Mouse (Mus musculus) regulatory T cell (primary cell): ENCODE results near the gene Slc16a8.
"Not testable (repeated sequence)": the region's sequence is repeated elsewhere in the genome, so short reads cannot be mapped to it uniquely, and the experiment has no call there.

ENCODE experiments used
- in situ Hi-C: fragments of 300-600 bp; cut with MboI, MseI; formaldehyde crosslinking; loops from one replicate; pipeline ENCODE4 v1.15.1; 2025; ENCODE audit warnings: high pct_unique_total_duplicates

Gene Slc16a8

DNA sequence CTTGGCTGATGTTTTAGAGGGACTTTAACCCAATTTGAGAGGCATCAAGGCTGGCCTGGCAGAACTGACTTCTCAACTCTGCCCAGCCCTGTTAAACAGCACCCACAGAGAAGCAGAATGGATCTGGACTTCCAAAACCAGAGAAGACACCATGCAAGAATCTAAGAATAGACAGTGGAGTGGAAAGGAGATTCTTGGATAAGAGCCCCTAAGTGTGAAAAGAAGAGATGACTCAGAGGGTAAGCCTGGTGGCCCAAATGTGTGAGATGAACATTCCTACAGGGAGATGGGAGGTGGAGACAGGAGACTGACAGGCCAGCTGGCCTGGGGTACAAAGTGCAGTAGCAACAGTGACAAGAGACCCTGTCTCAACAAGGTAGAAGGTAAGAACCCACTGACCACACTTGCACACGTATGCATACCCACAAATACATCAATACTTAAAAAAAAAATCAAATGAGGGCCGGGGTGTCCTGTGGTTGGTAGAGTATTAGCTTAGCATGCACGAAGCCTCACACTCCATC is 8.3 kb upstream of the Slc16a8 start:
- in situ Hi-C loops, result no loop called here

DNA sequence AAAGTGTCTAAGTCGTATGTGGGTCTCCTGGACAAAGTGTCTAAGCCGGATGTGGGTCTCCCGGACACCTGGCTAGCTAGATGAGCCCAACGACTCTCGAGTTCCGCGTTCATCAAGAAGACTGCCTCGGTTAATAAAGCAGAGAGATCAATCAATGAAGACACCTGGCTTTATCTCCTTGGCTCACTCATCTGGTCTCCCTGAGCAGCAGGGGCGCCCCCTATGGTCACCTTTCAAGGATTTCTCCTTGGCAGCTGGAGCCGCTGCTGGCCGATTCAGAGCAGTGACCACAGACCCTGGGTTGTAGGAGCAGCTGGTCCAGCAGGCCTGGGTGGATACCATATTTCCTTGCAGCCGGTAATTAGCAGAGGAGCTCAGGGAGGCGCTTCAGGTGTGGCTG is 7.8 kb upstream of the Slc16a8 start:
- in situ Hi-C loops, result no loop called here

DNA sequence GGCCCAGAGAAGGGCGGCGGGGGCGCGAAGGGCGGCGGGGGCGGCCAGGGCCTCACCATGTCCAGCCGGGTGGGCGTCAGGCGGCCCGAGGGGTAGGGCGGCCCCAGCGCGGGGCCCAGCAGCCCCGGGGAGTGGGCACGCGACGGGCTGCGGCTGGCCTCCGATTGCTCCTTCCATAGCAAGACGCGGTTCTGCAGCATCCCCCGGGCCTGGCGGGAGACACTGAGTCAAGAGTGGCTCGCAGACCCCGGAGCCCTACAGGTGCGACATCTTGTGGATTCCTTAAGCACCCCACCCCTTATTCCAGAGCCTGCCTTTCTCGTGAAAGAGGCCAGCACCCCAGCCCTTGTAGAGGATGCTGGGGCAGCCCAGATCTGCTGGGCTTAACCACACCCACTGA is 7.2 kb upstream of the Slc16a8 start:
- in situ Hi-C loops, result no loop called here

DNA sequence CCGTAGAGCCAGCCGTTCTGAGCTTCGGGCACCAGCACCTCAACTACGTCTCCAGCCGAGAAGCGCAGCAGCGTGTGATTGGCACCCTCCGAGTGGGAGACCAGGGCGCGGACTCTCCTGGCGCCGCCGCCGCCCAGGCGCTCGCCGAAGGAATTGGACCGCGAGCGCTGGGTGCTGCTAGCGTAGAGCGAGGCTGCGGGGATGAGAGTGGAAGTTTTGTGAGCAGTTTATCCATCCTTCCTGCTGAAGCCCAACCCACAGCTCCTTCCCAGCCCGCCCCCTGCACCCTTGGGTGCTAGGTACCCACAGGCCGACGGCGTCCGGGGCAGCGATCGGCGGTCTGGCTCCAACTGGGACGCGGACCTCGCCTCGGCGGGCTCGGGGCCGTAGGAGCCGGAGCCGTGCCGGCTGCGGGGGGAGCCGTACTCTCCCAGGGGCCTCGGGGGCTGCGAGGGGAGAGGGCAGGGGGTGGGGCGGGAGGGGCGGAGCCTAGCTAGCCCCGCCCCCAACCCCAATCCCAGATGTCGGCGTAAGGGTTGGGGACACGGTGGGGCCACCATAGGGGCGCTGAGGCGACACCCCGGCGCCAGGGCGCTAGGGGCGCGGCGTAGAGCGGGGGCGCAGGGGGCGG is 6.6 kb upstream of the Slc16a8 start:
- in situ Hi-C loops, result no loop called here

DNA sequence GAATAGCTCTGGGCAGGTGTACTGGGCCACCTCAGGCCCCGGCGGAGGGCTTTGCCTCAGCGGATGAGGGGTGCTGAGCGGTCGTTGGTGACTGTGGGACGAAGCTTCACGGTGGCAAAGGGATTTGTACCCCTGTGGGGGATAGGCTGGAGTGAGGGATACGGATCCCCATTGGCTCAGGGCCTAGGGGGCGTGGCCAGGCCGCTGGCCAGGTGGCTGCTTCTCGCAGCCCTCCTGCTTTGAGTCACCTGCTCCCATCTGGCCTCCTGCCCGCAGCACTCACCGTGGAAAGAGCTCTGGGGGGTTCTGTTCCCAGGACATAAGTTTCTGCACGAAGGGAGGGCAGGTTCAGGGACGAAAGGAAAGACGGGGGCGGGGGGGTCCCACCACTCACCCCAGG is 4.0 kb upstream of the Slc16a8 start:
- in situ Hi-C loops, result no loop called here

DNA sequence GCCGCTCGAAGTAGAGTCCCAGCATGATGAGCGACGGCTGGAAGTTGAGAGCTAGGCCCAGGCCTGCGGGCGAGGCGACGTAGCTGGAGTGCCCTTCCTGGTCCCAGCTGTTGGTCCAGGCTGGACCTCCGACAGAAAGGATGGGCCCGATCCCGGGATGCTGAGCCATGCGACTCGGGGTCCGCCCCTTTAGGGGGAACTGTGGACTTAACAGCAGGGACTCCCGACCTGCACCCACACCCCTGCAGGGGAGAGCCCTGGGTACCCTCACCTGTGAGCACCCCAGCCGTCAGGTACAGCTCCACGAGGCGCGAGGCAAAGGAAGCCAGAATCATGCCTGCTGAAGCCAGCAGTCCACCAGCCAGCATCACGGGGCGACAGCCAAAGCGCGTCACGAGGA is 2.0 kb downstream of the Slc16a8 start:
- in situ Hi-C loops, result no loop called here

DNA sequence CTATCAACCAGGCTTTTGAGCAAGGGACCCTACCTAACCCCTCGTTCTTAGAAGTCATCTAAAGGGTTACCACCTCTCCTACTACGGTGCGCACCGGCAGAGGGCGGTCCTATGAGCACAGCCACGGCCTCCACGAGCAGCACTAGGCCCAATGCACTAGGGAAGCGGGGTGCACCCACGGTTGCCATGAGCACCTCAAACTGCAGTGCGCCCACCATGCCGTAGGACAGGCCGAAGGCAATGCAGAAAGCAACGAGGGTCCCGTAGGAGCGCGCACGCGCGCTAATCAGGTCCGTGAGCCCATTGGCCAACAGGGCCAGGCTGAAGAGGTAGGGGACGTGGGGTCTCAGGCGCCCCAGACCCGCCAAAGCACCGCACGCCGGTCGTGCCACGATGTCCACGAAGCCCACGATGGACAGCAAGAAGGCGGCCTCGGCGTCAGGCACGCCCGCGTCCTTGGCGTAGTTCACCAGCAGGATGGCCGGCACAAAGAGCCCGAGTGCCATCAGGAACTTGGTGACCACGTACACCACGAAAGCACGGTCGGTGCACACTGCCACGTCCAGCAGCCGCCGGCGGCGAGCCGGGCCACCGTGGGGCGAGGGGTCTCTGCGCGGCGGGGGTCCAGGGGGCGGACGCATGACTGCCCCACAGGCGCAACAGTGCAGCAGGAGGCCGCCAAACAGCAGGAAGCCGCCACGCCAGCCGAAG is 2.6 kb downstream of the Slc16a8 start:
- in situ Hi-C loops, result no loop called here

DNA sequence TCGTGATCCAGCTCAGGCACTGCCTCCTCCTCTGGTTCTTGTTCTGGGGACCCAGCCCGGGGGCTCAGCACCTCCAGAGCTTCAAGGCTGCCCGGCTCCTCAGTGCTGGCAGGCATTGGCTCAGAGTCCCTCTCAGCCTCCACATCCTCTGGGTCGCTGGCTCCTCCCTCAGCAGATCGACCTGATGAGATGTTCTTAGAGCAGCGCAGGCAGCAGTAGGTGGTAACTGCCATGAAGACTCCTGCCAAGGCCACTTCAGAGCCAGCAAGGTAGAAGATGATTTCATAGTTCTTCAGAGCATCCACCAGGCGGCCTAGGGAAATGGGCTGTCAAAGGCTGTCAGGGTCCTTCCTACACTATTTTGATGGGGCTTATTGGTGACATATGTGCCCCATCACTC is 3.4 kb downstream of the Slc16a8 start:
- in situ Hi-C loops, result no loop called here

DNA sequence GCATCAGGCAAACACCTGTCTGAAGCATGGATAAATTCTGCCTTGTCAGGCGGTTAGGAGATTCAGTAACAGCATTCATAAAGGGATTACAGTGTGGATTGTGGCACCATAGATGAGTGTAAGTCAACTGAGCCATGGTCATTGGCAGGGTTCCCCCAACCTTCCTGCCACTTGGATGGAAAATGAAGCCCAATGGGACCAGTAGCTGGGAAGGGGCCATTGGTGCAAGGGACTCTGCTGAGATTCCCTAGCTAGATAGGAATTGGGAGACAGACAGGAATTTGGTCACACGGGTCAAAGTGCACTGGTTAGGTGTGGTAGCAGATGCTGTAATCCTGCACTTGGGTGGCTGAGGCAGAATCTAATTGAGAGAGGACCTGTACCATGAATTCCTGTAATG is 4.3 kb downstream of the Slc16a8 start:
- in situ Hi-C loops, result no loop called here

DNA sequence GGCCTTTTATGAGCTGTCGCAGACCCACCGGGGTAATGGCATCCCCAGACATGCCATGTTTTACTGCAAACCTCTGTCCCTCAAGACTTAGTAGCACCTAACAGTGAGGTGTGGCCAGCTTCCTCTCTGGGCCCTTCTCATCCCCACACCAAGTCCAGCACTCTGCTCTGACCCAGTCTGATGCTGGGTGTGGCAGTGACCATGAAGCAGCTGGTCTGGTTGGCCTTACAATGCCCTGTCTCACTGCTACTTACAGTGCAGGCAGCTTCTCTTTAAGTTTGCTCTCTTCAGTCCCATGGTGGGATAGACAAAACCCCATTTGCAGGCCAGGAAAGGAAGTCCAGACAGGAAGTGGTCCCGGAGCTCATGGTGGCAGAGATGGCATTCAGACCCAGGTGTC is 9.2 kb downstream of the Slc16a8 start:
- in situ Hi-C loops, result no loop called here

DNA sequence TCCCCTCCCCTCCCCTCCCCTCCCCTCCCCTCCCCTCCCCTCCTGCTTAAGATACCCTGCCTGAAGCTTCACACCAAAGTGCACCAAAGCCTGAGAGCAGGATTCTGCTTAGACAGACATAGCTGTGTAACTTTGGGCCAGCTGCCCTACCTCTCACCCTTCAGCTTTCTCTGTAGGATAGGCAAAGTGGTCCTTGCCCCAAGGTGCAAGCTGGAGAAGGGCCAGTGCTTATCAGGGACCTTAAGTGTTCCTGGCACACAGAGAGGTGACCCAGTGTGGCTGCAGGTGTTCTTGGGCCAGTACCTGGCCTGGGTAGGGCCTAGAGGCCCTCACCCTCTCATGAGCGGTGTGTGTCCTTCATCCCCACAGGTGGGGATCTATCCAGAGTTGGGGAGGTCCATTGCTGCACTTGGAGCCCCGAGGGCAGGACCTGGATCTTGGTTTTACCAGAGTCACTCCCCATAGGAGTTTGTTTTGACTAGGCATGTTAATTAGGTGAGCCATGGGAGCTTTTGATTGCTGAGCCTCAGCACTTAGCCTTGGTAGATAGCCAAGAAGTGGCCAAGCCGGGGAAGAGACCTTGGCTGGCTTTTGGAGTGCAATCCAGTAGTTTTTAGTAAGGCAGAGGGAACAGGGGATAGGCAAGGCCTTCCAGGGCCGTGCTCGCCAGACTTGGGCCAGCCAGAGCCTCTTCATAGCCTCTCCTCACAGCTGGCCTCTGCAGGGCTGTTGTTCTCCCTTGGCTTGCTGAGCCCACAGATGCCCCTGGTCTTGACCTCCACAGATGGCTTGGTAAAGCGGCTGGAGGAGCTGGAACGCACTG is 10.3 kb downstream of the Slc16a8 start:
- in situ Hi-C loops, result no loop called here

DNA sequence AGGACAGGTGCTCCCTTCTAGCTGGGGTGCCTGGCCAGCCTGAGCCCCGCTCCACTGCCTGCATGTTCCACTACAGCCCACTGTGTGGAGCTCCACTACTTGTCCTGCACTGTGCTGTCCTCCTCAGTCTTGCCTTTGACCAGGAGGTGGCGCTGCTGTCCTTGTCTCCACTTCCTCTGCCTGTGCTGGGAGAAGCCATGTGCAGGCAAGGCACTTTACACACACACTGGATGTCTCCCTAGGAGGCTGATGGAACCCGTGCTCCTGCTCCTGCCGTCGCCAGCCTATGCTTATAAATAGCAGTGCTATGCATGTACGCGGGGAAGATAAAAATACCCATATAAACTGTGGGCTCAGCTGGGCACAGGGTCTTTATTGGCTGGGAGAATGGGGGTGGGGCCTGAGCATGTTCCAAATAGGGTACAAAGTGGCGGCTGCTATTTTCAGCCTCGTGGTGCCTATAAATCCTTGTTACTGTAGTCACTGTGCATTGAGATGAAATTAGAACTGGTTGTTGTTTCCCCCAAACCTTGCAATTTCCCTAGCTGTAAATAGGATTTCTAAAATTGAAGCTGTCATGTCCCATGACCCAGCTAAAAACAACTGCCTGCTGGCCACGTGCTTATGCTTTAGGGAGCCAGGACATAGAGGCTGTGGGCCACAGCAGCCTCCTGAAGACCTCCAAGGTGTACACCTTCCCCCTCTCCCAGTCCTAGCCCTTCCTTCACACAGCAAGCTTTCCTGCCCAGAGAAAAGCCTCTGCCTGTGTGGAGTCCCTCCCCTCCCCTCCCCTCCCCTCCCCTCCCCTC is 11.1 kb downstream of the Slc16a8 start:
- in situ Hi-C loops, result no loop called here

DNA sequence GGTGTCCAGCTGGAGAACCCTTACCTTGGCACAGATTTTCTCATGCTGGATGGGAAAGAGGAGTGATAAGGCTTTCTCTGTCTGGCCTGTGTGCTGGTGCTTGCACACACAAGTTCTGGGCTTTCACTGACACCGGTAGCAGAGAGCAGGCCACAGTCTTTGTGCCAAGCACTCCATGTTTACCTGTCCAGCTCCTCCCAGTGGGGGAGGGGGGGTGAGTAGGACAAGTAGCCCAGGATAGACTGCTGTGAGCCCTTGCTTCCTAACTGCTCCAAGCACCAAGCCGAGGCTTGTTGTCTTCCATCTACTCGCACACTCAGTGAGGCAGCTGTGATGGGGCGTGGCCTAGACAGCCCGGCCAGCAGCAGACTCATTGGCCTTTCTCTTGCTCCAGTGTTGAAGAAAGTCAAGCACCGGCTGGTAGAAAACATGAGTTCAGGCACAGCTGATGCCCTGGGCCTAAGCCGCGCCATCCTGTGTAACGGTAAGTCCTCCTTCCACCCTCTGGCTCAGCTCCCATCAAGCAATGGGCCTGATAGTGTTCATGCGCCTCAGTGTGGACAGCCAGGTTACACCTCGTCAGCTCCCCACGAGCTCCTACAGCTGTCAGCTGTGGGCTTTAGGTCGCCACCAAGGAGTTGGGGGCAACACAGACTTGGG is 11.9 kb downstream of the Slc16a8 start:
- in situ Hi-C loops, result no loop called here

DNA sequence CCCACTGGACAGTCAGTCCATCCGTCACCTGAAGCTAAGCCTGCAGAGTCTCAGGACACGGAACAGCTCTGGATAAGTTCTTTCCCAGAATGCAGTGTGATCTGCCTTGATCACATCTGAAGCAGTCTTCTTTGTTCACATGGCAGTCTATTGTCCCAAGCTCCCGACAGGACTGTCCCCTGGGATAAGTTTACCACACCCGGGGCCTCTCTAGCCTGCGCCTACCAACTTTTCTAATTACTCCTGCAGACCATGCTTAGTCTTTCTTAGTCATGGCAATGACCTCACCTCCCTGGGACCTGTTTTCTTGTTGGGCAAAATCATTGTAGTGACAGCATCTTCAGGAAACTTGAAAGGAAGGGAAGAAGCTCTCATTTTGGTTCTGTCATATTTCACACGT is 16.5 kb downstream of the Slc16a8 start:
- in situ Hi-C loops, result no loop called here

DNA sequence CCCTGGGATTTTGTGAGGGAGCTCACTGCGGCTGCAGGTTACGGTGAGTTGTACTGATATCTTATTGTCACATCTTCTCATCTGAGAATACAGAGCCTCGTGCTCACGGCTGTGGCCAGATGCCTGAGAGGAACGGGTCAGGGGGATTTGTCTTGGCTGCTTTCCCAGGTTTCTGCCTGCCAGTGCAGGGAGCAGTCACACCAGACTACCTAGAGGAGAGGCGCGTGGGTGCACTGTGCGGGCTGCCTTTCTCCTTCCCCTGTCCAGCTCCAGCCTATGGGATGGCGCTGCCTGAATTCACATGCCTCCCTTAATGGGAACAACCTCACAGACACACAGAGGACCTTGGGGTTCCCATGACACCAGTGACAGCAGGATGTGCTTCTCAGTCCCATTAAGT is 19.3 kb downstream of the Slc16a8 start:
- in situ Hi-C loops, result no loop called here

DNA sequence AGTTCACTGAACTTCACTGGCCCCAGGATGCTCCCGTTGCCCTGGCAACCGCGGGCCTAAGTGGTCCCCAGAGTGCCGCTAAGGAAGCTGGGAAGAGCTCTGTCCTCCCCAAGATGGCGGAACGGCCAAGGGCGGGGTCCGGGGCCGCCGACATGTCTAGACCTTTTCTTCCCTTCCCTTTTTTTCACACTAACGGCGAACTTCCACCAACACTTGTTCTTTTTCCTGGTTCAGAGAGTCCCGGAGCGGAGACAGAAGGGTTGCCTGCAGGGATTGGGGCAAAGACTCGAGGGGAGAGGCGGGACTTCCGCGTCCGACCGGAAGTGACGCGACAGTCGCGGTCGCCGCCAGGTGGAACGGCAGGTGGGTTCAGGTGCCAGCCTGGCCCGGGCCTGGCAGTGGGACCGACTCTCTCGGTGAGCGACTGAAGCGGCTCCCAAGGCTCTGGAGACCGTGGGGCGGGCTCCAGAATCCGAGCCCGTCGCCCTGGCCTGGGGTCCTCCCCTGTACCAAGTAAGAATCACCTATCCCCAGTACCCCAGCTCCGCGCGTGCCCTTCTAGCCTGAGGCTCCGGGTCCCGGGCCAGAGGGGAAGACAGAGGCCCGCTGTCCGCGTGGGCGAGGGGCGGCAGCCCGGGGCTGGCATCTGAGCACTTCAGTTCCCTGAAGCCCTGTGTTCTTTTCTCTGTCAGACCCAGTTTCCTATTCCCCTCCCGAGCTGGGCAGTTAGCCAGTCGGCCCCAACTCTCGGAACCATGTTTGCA is 25.3 kb downstream of the Slc16a8 start, which contains the start of the genes Pick1 and Gm49486:
Gene Pick1, plus strand, starts transcription at position 116 of the 764 bp plus-strand sequence.
Gene Gm49486, plus strand, starts transcription at position 334 of the 764 bp plus-strand sequence.
- in situ Hi-C loops, result no loop called here

DNA sequence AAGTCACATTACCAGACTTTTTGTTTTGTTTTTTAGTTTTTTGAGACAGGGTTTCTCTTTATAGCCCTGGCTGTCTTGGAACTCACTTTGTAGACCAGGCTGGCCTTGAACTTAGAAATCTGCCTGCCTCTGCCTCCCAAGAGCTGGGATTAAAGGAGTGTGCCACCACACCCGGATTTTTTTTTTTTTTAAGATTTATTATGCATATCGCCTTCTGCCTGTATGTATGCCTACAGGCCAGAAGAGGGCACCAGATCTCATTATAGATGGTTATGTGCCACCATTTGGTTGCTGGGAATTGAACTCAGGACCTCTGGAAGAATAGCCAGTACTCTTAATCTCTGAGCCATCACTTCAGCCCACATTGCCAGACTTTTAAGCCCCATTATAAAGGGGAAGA is 28.8 kb downstream of the Slc16a8 start:
- in situ Hi-C loops, result not testable (repeated sequence)

DNA sequence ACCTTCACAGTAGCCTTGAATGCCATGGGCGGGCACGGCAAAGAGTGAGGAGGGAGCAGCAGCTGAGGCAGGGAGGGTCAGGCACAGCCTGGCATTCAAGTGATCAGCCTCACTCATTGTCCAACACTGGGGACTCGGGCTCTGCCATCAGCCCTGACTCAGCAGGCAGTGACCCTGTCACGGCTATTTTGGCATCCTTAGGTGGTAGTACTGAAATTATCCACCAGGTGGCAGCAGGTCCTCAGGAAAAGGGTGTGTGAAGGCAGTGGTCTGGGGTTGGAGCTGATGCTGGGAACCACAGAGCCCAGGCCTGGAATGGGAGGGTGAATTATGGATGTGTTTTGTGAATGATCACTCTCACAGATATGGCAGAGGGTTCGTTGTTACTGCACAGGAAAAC is 29.9 kb downstream of the Slc16a8 start:
- in situ Hi-C loops, result no loop called here

DNA sequence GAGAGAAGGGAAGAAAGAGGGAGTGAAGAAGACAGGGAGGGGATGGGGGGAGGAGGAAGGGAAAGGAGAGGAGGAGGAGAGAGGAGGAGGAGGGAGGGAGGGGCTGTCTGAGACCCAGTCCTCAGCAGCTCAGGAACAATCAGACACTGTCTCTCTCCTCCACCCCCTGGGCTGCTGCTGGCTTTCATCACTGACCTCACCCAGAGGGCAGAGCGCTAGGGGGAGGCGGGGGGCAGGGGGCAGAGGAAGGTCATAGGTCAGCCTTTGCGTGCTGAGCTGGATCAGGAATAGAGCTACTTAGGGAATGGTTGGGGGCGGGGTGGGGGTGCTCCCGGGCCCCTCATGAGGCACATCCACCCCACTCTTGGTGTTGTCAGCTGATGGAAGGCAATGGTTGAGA is 30.9 kb downstream of the Slc16a8 start:
- in situ Hi-C loops, result no loop called here

DNA sequence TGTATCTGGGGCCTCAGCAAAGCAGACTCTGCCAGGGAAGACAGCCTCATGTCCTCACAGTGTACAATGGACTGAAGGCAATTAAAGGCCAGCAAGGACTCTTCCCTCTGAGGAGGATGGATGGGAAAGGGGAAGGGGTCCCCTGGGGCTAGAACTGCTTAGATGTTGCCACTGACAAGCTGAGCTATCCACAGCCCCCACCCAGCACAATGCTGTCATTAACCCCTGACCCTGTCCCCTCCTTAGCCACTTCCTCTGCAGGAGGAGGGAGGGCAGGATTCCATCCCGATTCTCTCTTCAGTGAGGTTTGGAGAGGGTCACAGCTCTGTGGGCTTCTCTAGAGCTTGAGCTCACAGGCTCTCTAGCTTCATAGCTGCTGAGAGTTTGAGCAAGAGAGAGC is 35.0 kb downstream of the Slc16a8 start:
- in situ Hi-C loops, result no loop called here
